Mouse (Mus musculus) monocyte, adult 5-6 weeks (primary cell): ENCODE data around the gene Chst11. TPM values are rescaled to one million over a fixed set of nuclear protein-coding genes. Genes with fewer than 3 reads are reported as not detected.

Experiments
- ATAC-seq: fragments of 153-309, 156-312 bp; replicated peaks from 2 replicates; pipeline ENCODE4 v1.8.0; 2017; ENCODE audit warnings: mild to moderate bottlenecking; ENCODE audit not compliant: low TSS enrichment, insufficient number of reproducible peaks, severe bottlenecking, poor library complexity, low FRiP score
- total RNA-seq: library from RNA; stranded (forward); fragments of 200-1000, 200-491, 200-594 nt; gene quantifications from 3 replicates; pipeline ENCODE4 v1.2.3, GENCODE M21; 2017

Gene Chst11
- total RNA-seq, 1 experiment from 2014 or later: 9.7 TPM

DNA sequence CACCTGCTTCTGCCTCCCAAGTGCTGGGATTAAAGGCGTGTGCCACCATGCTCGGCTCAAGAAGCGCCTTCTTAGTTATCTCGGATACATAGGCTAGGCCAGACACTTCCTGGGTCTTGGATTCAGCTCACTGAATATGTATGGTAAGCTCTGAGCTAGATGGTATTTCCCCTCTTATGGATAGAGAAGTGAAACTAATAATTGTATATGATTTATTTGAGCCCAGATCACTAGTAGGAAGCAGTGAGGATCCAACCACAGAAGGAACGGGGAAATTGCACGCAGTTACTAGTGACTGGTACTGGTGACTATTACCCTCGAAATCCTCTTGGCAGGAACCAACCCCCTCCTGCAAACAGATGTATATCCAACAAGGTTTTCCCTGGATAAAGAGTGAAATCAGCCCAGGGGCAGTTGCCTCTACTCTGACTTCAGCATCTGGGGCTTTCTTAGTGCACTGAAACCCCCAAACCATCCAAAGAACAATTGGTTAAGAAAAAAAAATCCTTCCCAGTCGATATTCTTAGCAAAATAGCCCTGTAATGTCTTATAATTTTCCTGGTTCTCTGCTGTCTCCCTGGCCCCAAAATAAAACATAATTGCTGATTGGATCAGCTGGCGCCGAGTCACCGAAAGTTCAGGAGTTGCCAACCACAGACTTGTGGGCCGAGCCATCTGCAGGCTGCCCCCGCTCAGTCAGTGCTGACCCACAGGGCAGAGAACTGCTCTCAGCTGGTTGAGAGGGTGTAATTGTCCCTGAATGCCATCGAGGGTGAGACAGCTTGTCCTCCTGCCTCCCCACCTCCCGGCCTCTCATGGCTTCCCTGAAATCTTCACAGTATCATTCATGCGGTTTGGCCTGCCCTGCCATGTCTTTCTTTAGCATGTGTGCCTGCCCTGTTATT lies 109.8 kb downstream of the Chst11 start:
- ATAC-seq: peak; percentile 80

GRCm38 (mm10) chr10:83096257-83096656 lies 111.0 kb downstream of the Chst11 start:
- ATAC-seq: no peak

DNA sequence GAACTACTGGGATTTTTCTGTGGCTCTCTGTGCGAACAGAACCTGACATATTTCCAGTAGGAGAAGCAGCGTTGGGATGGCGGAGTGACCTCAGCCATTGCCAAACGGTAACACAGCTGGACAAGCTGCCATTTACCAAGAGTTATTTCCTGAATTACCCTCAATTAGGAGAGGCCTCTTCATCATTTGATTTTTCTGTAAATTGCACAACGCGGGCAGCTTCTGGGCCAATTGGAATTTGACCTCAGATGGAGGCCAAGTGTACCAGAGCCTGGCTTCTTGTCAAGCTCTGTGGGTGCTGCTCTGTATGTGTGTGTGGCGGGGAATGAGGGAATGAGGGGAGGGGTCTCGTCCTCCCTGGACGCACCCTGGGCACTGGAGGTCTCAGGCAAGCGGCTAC lies 113.6 kb downstream of the Chst11 start:
- no peak for ATAC-seq

- no peak for ATAC-seq
These were observed 114.4 kb downstream of the Chst11 start for GRCm38 (mm10) chr10:83099669-83100068.

- ATAC-seq: no peak
These were observed 115.6 kb downstream of the Chst11 start for GRCm38 (mm10) chr10:83100890-83101289.

DNA sequence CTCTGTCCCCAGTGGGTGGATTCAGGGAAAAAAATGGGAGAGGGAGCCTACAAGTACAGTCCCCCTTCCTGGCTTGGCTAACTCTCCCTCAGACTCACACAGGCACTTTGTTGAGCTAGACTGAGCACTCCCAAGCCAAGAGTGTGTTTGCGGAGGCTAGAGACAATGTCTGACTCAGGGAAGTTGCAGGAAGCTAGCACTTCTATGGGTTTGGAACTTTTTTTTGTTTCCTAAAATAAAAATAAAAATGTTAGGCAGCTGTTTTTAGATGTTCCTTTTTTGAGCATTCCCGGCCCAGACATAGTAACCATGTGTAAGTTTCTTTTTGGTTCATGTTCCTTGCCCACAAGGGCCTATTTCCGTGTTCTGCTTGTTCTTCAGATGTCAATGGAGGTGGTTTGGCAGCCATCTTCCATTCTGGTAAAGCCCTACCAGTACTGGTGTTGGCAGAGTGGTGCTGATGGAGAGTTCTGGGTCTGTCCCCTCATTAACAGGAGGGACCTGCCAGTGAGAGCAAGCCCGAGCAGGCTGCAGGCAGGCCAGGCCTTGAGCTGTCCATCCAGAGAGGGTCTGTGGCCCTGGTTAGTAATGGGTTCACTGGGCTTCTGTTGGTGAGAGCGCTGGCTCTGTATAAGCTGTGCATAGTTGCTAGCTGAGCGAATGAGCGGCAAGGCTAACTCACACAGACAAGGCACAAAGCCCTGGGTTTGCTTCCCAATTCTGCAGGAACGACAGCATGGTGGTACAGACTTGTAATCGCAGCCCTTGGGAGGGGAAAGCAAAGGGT lies 116.3 kb downstream of the Chst11 start:
- no peak for ATAC-seq

DNA sequence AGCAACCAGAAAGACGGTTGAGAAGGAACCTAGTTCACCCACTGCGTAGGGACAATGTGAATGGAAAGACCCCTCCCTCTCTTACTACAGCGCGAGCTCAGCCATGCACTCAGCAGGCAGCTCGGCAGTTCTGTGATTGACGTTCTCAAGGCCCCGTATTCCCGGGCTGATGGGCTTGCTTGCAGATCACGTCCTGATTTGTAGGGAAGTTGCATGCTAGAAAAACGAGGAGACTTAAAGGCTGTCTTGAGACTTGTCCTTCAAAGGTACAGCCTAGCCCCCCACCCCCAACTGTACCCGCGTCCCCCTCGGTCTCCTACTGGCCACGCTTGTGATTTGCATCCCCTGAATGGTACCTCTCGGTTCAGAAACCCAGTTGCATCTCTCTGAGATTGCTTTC lies 117.4 kb downstream of the Chst11 start:
- ATAC-seq: no peak

DNA sequence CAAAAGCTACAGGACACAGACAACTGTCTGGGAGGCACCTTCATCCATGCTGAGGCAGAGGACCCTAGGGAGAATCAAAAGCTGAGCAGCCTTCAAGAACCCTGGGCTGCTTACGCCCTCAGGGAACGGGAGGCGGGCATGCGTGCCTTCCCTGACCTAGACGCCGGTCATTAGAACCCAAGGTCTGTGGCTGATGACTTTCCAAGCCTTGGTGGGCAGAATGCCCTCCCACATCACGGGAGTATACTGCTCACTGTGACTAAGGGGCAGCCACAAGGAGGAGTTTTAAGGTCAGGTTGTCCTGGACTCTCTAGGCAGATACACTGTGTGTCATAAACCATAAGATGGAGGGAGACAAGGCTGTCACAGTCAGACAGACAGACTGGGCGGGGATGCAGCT lies 118.9 kb downstream of the Chst11 start:
- no peak for ATAC-seq

- no peak for ATAC-seq
These were observed 121.0 kb downstream of the Chst11 start for GRCm38 (mm10) chr10:83106152-83106746.

DNA sequence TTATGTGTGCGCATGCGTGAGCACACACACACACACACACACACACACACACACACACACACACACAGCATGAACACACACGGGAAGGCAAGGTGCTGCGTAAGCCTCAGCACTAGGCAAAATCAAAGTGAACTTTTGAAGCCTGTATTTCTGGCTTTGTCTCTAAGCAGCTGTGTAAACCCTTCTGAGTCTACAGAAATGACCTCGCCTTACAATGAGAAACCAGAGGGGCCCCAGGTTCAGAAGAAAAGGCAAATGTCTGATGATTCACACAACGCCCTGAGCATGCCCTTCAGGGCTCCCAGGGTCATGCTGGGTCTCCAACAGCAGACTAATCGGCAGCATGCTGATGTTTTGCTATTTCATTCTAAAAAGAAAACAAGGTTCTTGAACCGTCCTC lies 122.1 kb downstream of the Chst11 start:
- no peak for ATAC-seq

DNA sequence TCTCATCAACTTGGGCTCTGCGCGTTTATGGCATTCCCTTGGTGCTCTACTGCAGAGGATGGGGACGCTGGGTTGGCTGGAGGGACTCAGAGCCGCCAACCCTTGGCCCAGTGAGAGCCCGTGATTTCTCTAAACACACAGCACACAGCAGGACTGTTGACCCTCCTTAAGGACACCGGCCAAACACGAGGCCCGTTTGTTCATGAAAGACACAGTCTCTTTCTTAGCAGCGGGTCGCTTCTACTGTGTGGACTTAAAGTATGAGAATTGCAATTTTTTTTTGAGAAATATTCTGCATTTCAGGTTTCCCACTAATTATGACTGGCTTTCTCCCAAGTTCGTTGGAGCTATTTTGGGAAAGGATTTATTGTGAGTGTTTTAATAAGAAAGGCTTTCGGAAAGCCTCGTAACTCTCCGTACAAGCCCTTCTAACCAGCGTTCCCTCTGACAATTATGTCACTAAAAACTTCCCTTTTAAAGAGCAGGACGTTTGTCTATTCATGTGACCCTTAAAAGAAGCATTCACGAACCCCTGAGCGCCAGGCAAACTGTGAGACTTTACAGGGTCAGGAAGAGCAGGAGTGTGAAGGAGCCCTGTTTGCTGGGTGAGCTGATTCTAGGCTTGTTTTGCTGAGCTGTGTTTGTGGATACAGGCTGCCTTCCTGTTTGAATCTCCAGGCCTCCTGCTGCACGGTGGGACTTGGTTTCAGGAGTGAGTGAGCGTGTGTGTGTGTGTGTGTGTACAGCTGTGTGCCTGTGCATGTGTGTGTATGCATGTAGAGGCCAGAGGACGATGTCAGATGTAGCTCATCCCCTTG lies 122.8 kb downstream of the Chst11 start:
- no peak for ATAC-seq

- ATAC-seq: no peak
These were observed 123.6 kb downstream of the Chst11 start for GRCm38 (mm10) chr10:83108946-83109345.

GRCm38 (mm10) chr10:83111046-83111445 lies 125.7 kb downstream of the Chst11 start:
- ATAC-seq: no peak

- no peak for ATAC-seq
These were observed 127.0 kb downstream of the Chst11 start for GRCm38 (mm10) chr10:83112345-83112744.

DNA sequence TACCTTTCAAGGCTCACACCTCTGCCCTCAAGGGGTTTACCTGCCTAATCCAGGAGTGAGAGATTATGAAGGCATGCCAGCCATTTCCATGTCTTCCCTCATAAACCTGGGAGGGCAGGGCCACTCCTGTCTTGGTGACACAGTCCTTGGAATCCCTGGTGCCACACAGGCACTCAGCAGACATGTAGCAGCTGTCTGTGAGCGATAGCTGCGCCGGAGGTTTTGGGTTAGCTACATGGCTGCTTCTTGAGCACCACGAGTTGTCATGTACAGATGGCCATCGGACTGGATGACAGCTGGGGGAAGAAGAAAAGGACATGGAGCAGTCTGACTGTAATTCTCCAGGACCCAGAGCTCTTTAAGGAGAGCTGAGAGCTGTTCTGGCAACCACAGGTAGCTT lies 129.3 kb downstream of the Chst11 start:
- no peak for ATAC-seq

- ATAC-seq: no peak
These were observed 131.6 kb downstream of the Chst11 start for GRCm38 (mm10) chr10:83116889-83117288.

DNA sequence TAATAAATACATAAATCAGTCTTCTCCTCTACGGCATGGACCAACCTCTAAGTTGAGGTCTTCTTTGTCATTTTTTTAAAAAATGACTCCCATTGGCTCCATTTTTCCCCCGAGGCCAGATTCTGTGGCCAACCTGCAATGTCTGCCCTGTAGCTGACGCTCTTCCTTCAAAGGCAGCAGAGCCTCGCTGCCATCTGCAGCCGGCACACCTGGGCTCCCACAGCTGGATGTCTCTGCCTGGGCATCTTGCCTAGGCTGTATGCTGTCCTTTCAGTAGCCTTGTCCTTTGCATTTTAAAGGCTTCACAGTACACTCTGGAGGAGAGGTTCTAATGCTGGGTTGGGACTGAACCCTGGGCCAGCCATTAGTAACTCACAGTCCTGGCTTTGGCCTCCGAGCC lies 132.6 kb downstream of the Chst11 start:
- ATAC-seq: no peak

- no peak for ATAC-seq
These were observed 133.3 kb downstream of the Chst11 start for GRCm38 (mm10) chr10:83118613-83119012.

DNA sequence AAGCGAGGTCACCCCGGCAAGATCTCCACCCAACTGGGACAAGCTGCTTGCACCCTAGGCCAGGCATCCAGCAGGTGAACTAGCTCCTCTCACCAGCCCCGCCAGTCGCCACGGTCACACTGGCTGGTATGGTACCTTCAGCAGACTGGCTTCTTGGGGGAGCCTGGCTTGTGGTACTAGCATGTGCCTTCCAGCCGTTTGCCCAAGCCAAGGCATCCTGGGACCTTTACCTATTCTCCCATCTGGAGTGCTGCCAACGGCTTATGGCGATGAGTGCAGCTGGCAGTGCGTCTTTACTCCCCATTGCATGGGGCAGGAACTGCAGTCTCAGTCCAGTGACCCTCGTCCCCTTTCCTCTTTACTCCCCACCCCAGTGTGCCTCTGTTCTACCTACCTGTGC lies 133.7 kb downstream of the Chst11 start:
- ATAC-seq: no peak
